Mouse (Mus musculus): Measurements from ENCODE around the gene Crkl. TPM values are rescaled to one million over a fixed set of nuclear protein-coding genes. Genes with fewer than 3 reads are reported as not detected.

Gene Crkl
- 84.5 and 88.0 TPM in 2 replicates for polyA plus RNA-seq (2015; fragmentation: Nextera tagmentation; extraction: Ambion mirVana)

DNA sequence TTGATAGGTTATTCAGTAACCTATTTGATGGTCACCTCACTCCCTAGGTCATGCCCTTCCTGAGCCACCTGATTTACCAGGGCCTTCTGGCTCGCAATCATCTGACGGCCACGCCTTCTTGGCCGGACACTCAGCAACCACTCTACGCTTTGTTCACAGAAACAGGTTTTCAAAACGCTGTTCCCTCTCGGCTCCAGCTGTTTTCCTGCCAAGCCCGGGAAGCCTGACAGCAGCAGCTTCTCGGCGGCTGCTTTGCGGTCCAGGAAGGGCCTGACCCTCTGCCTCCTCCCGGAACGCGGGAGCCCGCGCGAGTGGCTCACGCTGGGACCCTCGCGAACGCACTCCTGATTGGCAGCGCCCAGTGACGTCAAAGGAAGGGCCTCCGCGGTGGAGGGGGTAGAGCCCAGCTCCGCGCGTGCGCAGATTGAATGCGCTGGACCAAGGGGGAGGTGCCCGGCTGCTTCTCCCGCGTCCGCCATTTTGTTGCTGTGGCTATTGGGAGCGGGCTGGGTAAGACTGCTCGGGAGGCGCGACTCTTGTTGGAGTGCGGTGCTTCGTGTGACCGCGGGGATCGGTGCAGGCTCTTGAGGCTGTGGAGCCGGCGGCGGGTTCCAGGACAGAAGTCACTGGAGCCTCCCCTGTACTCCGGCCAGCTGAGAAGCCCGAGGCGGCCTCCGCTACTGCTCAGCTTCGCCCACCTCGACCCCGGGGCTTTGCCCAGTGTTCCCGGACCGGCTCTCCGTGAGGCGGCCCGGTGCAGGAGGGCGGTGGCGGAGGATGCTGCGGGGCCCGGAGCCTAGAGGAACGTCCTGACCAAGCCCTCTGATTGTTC is at the start of gene Crkl:
TSS of gene Crkl (plus strand) at position 447 of the 832 bp plus-strand sequence.
- H3K4me3 ChIP-seq, result peak within 1 kb of the TSS; percentile 96
- H3K27ac ChIP-seq (replicated peaks), result peak within 1 kb of the TSS; percentile 98
- peak within 1 kb of the TSS; percentile 87 for H3K4me2 ChIP-seq
- peak; percentile 95 for ATAC-seq (ENCODE audit: low read depth)
- H3K9me3 ChIP-seq, result no peaks in the 10 kb centered on the region
- peak within 1 kb of the TSS; percentile 97 for H3K9ac ChIP-seq
- WGBS, result under 1% methylated on average over 63 of the region's 63 CpGs
- no peaks in the 10 kb centered on the region for H3K27me3 ChIP-seq
- H3K36me3 ChIP-seq, result peaks cover 14% of the 10 kb centered on the region
- peaks cover 33% of the 10 kb centered on the region for H3K4me1 ChIP-seq (replicated peaks)

GRCm38 (mm10) chr16:17402855-17403254 is 48.9 kb upstream of the Crkl start:
- no peak overlapping the region for H3K4me2 ChIP-seq
- no peaks in the 10 kb centered on the region for H3K27me3 ChIP-seq
- WGBS, result 73% methylated on average over 1 of the region's 1 CpGs
- H3K36me3 ChIP-seq, result peaks cover 10% of the 10 kb centered on the region
- no peak for ATAC-seq (ENCODE audit: low read depth)
- peaks cover 46% of the 10 kb centered on the region for H3K4me1 ChIP-seq (replicated peaks)
- no peaks in the 10 kb centered on the region for H3K9me3 ChIP-seq
- no peak overlapping the region for H3K27ac ChIP-seq (replicated peaks)
- H3K4me3 ChIP-seq, result no peak overlapping the region
- no peak overlapping the region for H3K9ac ChIP-seq

GRCm38 (mm10) chr16:17405271-17405696 is 46.5 kb upstream of the Crkl start:
- H3K9me3 ChIP-seq, result no peaks in the 10 kb centered on the region
- peak; percentile 89 for ATAC-seq (ENCODE audit: low read depth)
- peaks cover 47% of the 10 kb centered on the region for H3K4me1 ChIP-seq (replicated peaks)
- no peaks in the 10 kb centered on the region for H3K27me3 ChIP-seq
- peak overlapping the region; percentile 62 for H3K4me3 ChIP-seq
- WGBS, result 0% methylated on average over 22 of the region's 22 CpGs
- H3K27ac ChIP-seq (replicated peaks), result peak overlapping the region; percentile 88
- peak overlapping the region; percentile 80 for H3K4me2 ChIP-seq
- peak overlapping the region; percentile 86 for H3K9ac ChIP-seq
- peaks cover 16% of the 10 kb centered on the region for H3K36me3 ChIP-seq

DNA sequence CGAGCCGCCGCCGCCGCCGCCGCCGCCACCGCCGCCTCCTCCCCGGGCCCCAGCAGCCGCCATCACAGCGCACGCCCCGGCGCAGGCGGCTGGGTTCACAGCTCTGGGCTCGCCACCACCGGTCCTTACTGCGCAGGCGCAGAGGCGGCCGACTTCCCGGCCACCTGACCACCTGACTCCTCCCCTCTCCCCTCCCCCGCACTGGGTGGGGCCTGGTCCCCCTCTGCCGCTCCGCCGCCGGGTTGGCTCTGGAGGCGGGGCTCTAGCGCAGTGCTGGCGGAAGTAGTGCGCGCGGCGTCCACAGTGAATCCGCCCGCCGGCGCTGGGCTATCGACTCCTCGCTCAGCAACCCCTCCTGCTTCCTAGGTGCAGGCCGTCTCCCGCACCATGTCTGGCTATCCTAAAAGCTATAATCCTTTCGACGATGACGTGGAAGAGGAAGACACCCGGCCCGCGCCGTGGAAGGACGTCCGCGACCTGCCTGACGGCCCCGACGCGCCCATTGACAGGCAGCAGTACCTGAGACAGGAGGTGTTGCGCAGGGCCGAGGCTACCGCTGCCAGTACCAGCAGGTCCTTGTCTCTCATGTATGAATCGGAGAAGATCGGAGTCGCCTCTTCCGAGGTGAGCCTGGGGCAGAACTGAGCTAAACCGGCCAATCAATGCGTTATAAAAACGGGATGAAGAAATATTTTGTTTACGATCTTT is 45.9 kb upstream of the Crkl start, which contains the start of the genes Snap29 and Pi4ka:
TSS of gene Snap29 (plus strand) at position 251 of the 708 bp plus-strand sequence.
TSS of gene Pi4ka (minus strand) at position 579 of the 708 bp plus-strand sequence.
- Histone ChIP-seq H3K9ac (peak within 1 kb of the TSS; percentile 86), H3K27me3 (no peaks in the 10 kb centered on the region), H3K4me1 (replicated peaks) (peaks cover 42% of the 10 kb centered on the region), H3K4me3 (peak within 1 kb of the TSS; percentile 62), H3K27ac (replicated peaks) (peak within 1 kb of the TSS; percentile 88), H3K36me3 (peaks cover 19% of the 10 kb centered on the region), H3K4me2 (peak within 1 kb of the TSS; percentile 80), H3K9me3 (no peaks in the 10 kb centered on the region)
- WGBS, result under 1% methylated on average over 58 of the region's 69 CpGs
- peak; percentile 98 for ATAC-seq (ENCODE audit: low read depth)

DNA sequence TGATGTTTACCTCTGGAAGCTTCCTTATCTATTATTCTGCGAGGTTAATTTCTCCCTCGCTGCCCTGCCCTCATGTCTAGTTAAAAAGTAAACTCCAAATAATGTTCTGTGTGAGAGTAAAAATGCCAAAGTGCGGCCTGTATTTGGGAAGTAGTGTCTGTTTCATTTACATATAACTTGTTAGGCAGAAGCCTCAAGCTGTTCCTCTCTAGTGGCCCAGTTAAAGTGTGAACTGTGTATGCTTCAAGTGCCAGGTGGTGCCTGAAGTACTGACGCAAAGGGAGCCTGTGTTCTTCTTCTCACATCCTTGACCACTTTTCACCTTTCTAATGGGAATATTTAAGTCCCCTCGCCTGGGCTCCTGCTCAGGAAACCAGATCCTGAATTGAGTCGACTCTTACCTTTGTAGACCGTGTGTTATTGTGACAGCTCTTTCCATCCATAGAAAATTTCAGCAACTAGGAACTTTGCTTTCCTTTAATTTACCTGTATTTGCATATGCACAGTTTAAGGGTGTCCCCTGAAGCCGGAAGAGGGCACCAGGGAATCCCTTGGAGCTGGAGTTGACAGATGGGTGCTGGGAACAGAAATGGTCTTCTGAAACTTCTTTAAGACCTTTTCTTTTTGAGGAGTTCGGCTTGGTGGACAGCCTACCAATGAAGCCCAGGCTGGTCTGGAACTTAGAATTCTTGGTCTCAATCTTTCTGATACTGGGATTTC is 45.1 kb upstream of the Crkl start:
- Histone ChIP-seq H3K27ac (replicated peaks) (no peak overlapping the region), H3K4me3 (peak overlapping the region; percentile 62), H3K27me3 (no peaks in the 10 kb centered on the region), H3K4me2 (peak overlapping the region; percentile 65), H3K36me3 (peaks cover 19% of the 10 kb centered on the region), H3K4me1 (replicated peaks) (peaks cover 35% of the 10 kb centered on the region), H3K9me3 (no peaks in the 10 kb centered on the region), H3K9ac (peak overlapping the region; percentile 73)
- no peak for ATAC-seq (ENCODE audit: low read depth)
- WGBS, result 42% methylated on average over 9 of the region's 9 CpGs

GRCm38 (mm10) chr16:17409046-17409445 is 42.7 kb upstream of the Crkl start:
- no peak for ATAC-seq (ENCODE audit: low read depth)
- no peak overlapping the region for H3K4me3 ChIP-seq
- H3K9ac ChIP-seq, result no peak overlapping the region
- H3K4me1 ChIP-seq (replicated peaks), result peaks cover 29% of the 10 kb centered on the region
- H3K27me3 ChIP-seq, result no peaks in the 10 kb centered on the region
- H3K9me3 ChIP-seq, result no peaks in the 10 kb centered on the region
- WGBS, result 92% methylated on average over 2 of the region's 2 CpGs
- no peak overlapping the region for H3K4me2 ChIP-seq
- H3K27ac ChIP-seq (replicated peaks), result no peak overlapping the region
- peaks cover 9% of the 10 kb centered on the region; the same call in 1 of the 2 replicates for H3K36me3 ChIP-seq

DNA sequence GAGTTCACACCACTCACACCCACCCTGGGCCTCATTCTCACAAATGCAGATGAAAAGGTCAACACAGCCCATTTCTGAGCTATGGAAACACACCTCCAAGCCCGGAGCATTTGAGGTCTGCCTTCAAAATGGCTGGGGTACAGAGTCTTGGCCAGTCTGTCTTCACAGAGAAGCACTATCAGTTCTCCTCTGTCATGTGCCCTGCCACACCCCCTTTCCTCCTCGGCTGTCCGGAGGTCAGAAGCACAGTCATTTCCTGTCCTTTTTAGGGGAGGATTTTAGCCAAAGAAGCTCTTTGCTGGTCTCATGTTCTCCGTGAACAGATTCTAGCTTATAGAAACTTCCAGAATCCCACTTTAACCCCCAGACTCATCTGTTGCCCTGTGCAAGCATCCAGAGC is 41.6 kb upstream of the Crkl start:
- Histone ChIP-seq H3K4me3 (no peak overlapping the region), H3K4me2 (no peak overlapping the region), H3K9ac (no peak overlapping the region), H3K27me3 (no peaks in the 10 kb centered on the region), H3K9me3 (no peaks in the 10 kb centered on the region), H3K4me1 (replicated peaks) (peaks cover 18% of the 10 kb centered on the region), H3K27ac (replicated peaks) (no peak overlapping the region), H3K36me3 (peaks cover 9% of the 10 kb centered on the region; the same call in 1 of the 2 replicates)
- WGBS, result 73% methylated on average over 4 of the region's 4 CpGs
- ATAC-seq (ENCODE audit: low read depth), result no peak

DNA sequence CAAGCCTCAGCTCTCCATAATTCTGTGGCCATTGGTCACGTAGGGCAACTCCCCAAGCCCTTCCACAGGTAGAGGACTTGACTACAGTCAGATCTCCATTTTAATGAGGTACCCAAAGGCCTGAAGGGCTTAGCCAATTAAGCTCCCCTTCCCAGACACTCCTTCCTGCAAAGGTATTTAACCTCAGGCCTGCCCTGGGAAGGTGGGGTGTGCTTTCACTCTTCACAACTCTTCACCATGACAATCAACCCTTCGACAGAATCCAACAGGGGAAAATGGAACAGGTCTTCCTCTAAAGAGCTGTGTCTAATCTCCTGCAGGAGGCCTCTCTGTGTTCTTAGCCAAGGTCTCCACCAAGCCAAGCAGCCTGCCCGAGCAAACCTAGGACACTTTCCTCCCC is 28.8 kb upstream of the Crkl start:
- WGBS, result 78% methylated on average over 3 of the region's 3 CpGs
- Histone ChIP-seq H3K27me3 (no peaks in the 10 kb centered on the region), H3K27ac (replicated peaks) (no peak overlapping the region), H3K36me3 (peaks cover 70% of the 10 kb centered on the region), H3K9ac (no peak overlapping the region), H3K4me2 (no peak overlapping the region), H3K4me1 (replicated peaks) (no peaks in the 10 kb centered on the region), H3K9me3 (no peaks in the 10 kb centered on the region), H3K4me3 (no peak overlapping the region)
- ATAC-seq (ENCODE audit: low read depth), result no peak

DNA sequence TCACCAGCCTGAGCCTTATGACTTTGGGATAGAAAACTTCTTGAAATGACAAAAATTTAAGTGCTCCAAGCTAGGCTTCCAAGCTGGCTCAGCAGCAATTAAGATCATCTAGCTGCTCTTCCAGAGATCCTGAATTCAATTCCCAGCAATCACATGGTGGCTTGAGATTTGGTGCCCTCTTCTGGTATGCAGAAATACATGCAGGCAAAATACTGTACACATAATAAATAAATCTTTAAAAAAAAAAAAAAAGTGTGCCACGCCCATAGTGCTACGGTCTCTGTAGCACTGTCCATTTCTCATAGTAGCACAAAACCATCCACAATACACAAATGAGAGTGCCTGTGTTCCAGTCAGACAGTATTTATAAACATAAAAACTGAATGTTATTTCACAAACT is 19.2 kb upstream of the Crkl start:
- Histone ChIP-seq H3K4me2 (no peak overlapping the region), H3K4me3 (no peak overlapping the region), H3K9me3 (no peaks in the 10 kb centered on the region), H3K36me3 (peaks cover 34% of the 10 kb centered on the region), H3K27ac (replicated peaks) (no peak overlapping the region), H3K27me3 (no peaks in the 10 kb centered on the region), H3K4me1 (replicated peaks) (no peaks in the 10 kb centered on the region), H3K9ac (no peak overlapping the region)
- no peak for ATAC-seq (ENCODE audit: low read depth)
- 74% methylated on average over 2 of the region's 2 CpGs for WGBS

DNA sequence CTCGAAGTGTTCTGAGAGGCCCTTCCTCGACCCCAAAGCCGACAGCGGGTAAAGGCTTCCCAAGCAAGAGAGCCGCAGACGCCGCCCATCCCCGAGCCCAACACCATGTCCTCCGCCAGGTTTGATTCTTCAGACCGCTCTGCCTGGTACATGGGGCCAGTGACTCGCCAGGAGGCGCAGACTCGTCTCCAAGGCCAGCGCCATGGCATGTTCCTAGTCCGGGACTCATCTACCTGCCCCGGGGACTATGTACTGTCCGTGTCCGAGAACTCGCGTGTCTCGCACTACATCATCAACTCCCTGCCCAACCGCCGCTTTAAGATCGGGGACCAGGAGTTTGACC is 557 bp downstream of the Crkl start:
- H3K4me1 ChIP-seq (replicated peaks), result peaks cover 39% of the 10 kb centered on the region
- peak overlapping the region; percentile 97 for H3K9ac ChIP-seq
- H3K4me3 ChIP-seq, result peak overlapping the region; percentile 96
- peak; percentile 65 for ATAC-seq (ENCODE audit: low read depth)
- H3K27me3 ChIP-seq, result no peaks in the 10 kb centered on the region
- H3K36me3 ChIP-seq, result peaks cover 20% of the 10 kb centered on the region
- no peaks in the 10 kb centered on the region for H3K9me3 ChIP-seq
- H3K4me2 ChIP-seq, result peak overlapping the region; percentile 87
- WGBS, result under 1% methylated on average over 24 of the region's 24 CpGs
- H3K27ac ChIP-seq (replicated peaks), result peak overlapping the region; percentile 98

GRCm38 (mm10) chr16:17456901-17457300 is 5.1 kb downstream of the Crkl start:
- Histone ChIP-seq H3K27me3 (no peaks in the 10 kb centered on the region), H3K4me2 (no peak overlapping the region), H3K4me3 (no peak overlapping the region), H3K9me3 (no peaks in the 10 kb centered on the region), H3K27ac (replicated peaks) (no peak overlapping the region), H3K9ac (no peak overlapping the region), H3K36me3 (peaks cover 56% of the 10 kb centered on the region), H3K4me1 (replicated peaks) (peaks cover 38% of the 10 kb centered on the region)
- ATAC-seq (ENCODE audit: low read depth), result no peak
- 97% methylated on average over 1 of the region's 1 CpGs for WGBS

DNA sequence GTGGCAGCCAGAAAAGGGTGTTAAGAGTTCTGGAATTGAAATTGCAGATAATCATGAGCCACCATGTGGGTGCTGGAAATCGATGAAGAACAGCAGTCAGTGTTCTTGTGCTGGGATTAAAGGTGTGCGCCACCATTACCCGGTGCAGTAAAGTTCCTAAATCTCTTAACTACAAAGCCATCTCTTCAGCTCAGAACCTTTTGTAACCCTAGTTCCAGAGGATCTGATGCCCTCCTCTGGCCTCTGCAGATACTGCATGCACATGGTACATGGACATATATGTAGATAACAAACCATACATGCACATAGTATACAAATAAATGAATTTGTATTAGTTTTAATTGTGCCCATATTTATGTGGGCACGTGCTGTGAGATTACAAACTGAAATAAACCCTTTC is 8.5 kb downstream of the Crkl start:
- Histone ChIP-seq H3K9ac (no peak overlapping the region), H3K9me3 (no peaks in the 10 kb centered on the region), H3K4me2 (no peak overlapping the region), H3K36me3 (peaks cover 52% of the 10 kb centered on the region), H3K27ac (replicated peaks) (no peak overlapping the region), H3K4me1 (replicated peaks) (peaks cover 22% of the 10 kb centered on the region), H3K4me3 (no peak overlapping the region), H3K27me3 (no peaks in the 10 kb centered on the region)
- 91% methylated on average over 4 of the region's 4 CpGs for WGBS
- ATAC-seq (ENCODE audit: low read depth), result no peak
